Mouse (Mus musculus): ENCODE results near the gene Tuba1b. TPM values are rescaled to one million over a fixed set of nuclear protein-coding genes. Genes with fewer than 3 reads are reported as not detected.
"Not testable (repeated sequence)": the region's sequence is repeated elsewhere in the genome, so short reads cannot be mapped to it uniquely, and the experiment has no call there.

Tuba1b gene
- polyA plus RNA-seq, 1 experiment from 2014 or later: 1,411 TPM

DNA sequence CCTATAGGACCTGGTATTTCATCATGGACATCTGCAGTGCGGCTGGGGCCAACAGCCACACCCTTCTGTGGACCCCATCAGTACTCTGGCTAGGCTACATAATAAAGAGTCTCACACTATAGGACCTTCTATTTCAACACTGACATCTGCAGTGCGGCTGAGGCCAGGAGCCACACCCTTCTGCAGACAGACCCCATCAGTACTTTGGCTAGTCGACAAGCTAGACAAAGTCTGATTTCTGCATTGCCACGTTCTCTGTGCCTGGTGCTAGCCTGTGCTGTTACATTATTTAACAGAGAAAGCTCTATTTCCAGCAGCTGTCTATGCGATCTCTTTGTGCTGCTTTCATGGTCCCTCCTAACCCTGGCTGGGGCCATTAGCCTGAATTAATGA, 17.7 kb upstream of the Tuba1b start:
- 2% methylated on average over 5 of the region's 5 CpGs for WGBS
- no peaks in the 10 kb centered on the region for H3K9me3 ChIP-seq
- peak overlapping the region; percentile 79 for H3K4me3 ChIP-seq
- peak overlapping the region; percentile 99 for H3K27ac ChIP-seq (replicated peaks)
- no peaks in the 10 kb centered on the region for H3K27me3 ChIP-seq
- H3K9ac ChIP-seq: peak overlapping the region; percentile 98
- H3K36me3 ChIP-seq: peaks cover 9% of the 10 kb centered on the region
- H3K4me2 ChIP-seq: peak overlapping the region; percentile 57
- H3K4me1 ChIP-seq (replicated peaks): peaks cover 34% of the 10 kb centered on the region
- ATAC-seq (ENCODE audit: low FRiP score, low read depth): 0 out of 2 replicates have a peak, but pooled peaks have one; percentile 6

- Histone ChIP-seq H3K4me2 (peak overlapping the region; percentile 57), H3K9ac (peak overlapping the region; percentile 98), H3K4me1 (replicated peaks) (peaks cover 33% of the 10 kb centered on the region), H3K4me3 (peak overlapping the region; percentile 79), H3K27ac (replicated peaks) (peak overlapping the region; percentile 99)
- not testable (repeated sequence) for H3K36me3 ChIP-seq; H3K9me3 ChIP-seq; H3K27me3 ChIP-seq; ATAC-seq (ENCODE audit: low FRiP score, low read depth)
- 32% methylated on average over 11 of the region's 15 CpGs for WGBS
These were observed 17.0 kb upstream of the Tuba1b start for GRCm38 (mm10) chr15:98951122-98952062.

GRCm38 (mm10) chr15:98949607-98949892, 15.2 kb upstream of the Tuba1b start:
- Histone ChIP-seq H3K27me3 (no peaks in the 10 kb centered on the region), H3K4me3 (peak overlapping the region; percentile 41), H3K36me3 (peaks cover 9% of the 10 kb centered on the region), H3K9me3 (no peaks in the 10 kb centered on the region), H3K9ac (peak overlapping the region; percentile 54), H3K4me1 (replicated peaks) (peaks cover 27% of the 10 kb centered on the region), H3K27ac (replicated peaks) (peak overlapping the region; percentile 72), H3K4me2 (peak overlapping the region; percentile 79)
- no peak for ATAC-seq (ENCODE audit: low FRiP score, low read depth)
- 14% methylated on average over 3 of the region's 3 CpGs for WGBS

- Histone ChIP-seq H3K9me3 (no peaks in the 10 kb centered on the region), H3K4me3 (peak overlapping the region; percentile 41)
- no peak for ATAC-seq (ENCODE audit: low FRiP score, low read depth)
These were observed 14.7 kb upstream of the Tuba1b start for GRCm38 (mm10) chr15:98948857-98949606.

DNA sequence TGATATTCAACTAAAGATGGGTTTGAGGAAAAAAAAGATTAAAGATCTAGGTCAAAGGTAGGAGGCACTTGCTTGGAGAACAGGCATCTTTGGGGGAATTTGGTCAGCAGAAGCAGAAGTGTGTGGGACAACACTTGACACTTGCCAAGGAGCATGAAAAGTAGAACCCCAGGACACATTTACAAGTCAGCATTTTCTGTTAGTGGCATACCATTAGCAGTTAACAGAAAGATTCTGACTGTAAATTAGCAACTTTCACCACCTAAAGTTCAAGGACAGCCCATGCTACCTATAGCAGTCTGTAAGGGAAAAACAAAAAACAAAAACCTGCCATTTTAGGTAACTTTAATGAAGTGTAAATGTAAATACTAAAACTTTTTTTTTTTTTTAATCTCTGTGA, 14.0 kb upstream of the Tuba1b start:
- Histone ChIP-seq H3K9ac (peak overlapping the region; percentile 54), H3K9me3 (no peaks in the 10 kb centered on the region), H3K4me2 (peak overlapping the region; percentile 79), H3K27me3 (no peaks in the 10 kb centered on the region), H3K27ac (replicated peaks) (peak overlapping the region; percentile 72), H3K36me3 (peaks cover 9% of the 10 kb centered on the region), H3K4me3 (peak overlapping the region; percentile 41), H3K4me1 (replicated peaks) (peaks cover 27% of the 10 kb centered on the region)
- no peak for ATAC-seq (ENCODE audit: low FRiP score, low read depth)

More at GRCm38 (mm10) chr15:98948857-98949606, 14.7 kb upstream of the Tuba1b start:
- H3K36me3 ChIP-seq: peaks cover 9% of the 10 kb centered on the region
- H3K27ac ChIP-seq (replicated peaks): peak overlapping the region; percentile 72
- no peaks in the 10 kb centered on the region for H3K27me3 ChIP-seq
- peak overlapping the region; percentile 54 for H3K9ac ChIP-seq
- 36% methylated on average over 6 of the region's 6 CpGs for WGBS
- peaks cover 27% of the 10 kb centered on the region for H3K4me1 ChIP-seq (replicated peaks)
- peak overlapping the region; percentile 79 for H3K4me2 ChIP-seq

DNA sequence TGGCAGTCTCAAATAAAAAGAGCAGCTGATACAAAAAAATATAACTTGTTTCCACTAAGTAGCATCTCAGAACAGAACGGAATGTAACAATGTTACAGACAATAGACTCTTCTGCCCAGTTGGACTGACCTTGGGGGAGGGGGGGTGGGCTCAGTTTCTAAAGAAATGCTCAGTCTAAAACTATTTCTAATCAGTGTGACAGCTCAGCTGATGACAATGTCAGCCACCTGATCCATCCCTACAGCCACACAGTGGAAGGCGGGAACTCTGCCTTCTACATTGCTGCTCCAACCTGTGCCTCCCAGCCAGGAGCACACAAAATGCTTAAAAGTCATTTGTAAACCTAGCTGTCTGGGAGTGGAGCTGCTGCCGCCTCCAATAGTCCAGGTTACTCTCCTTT, 13.5 kb upstream of the Tuba1b start:
- Histone ChIP-seq H3K9me3 (no peaks in the 10 kb centered on the region), H3K9ac (peak overlapping the region; percentile 54), H3K27me3 (no peaks in the 10 kb centered on the region), H3K27ac (replicated peaks) (peak overlapping the region; percentile 72; the same call in 1 of the 2 replicates), H3K4me2 (peak overlapping the region; percentile 79), H3K36me3 (peaks cover 9% of the 10 kb centered on the region), H3K4me1 (replicated peaks) (peaks cover 27% of the 10 kb centered on the region), H3K4me3 (peak overlapping the region; percentile 41)
- ATAC-seq (ENCODE audit: low FRiP score, low read depth): no peak
- 22% methylated on average over 3 of the region's 3 CpGs for WGBS

DNA sequence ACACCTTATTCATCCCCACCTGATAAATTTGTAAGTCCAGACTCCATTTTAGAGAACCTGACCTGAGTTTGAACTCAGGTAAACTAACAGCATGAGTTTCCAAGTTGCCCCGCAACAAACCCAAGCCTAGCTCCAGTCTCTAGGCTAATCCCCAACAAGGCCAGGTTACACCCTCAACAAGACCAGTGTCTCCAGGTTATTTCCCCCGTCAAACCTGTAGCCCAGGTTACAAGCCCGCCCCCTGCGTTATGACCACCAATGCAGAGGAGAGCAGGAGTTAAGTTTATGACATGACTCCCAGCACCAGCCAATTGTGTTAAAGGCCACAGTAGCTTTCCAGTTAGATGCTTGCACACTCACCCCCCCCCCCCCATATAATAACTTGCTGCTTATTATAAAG, 8.8 kb upstream of the Tuba1b start:
- WGBS: 88% methylated on average over 4 of the region's 4 CpGs
- H3K36me3 ChIP-seq: no peaks in the 10 kb centered on the region
- no peaks in the 10 kb centered on the region for H3K27me3 ChIP-seq
- H3K4me2 ChIP-seq: no peak overlapping the region
- no peak overlapping the region for H3K27ac ChIP-seq (replicated peaks)
- H3K4me3 ChIP-seq: no peak overlapping the region
- no peak overlapping the region for H3K9ac ChIP-seq
- no peak for ATAC-seq (ENCODE audit: low FRiP score, low read depth)
- no peaks in the 10 kb centered on the region for H3K9me3 ChIP-seq
- H3K4me1 ChIP-seq (replicated peaks): peaks cover 11% of the 10 kb centered on the region

GRCm38 (mm10) chr15:98942081-98942480, 7.7 kb upstream of the Tuba1b start:
- no peak overlapping the region for H3K4me3 ChIP-seq
- no peak overlapping the region for H3K27ac ChIP-seq (replicated peaks)
- peaks cover 3% of the 10 kb centered on the region for H3K4me1 ChIP-seq (replicated peaks)
- no peaks in the 10 kb centered on the region for H3K36me3 ChIP-seq
- no peak overlapping the region for H3K9ac ChIP-seq
- no peak for ATAC-seq (ENCODE audit: low FRiP score, low read depth)
- no peaks in the 10 kb centered on the region for H3K27me3 ChIP-seq
- WGBS: 79% methylated on average over 4 of the region's 4 CpGs
- no peak overlapping the region for H3K4me2 ChIP-seq
- no peaks in the 10 kb centered on the region for H3K9me3 ChIP-seq

GRCm38 (mm10) chr15:98941539-98941938, 7.2 kb upstream of the Tuba1b start:
- Histone ChIP-seq H3K4me1 (replicated peaks) (no peaks in the 10 kb centered on the region), H3K36me3 (no peaks in the 10 kb centered on the region), H3K27ac (replicated peaks) (no peak overlapping the region), H3K9me3 (no peaks in the 10 kb centered on the region), H3K9ac (no peak overlapping the region), H3K27me3 (no peaks in the 10 kb centered on the region), H3K4me3 (no peak overlapping the region), H3K4me2 (no peak overlapping the region)
- ATAC-seq (ENCODE audit: low FRiP score, low read depth): no peak
- WGBS: 86% methylated on average over 2 of the region's 2 CpGs

- ATAC-seq (ENCODE audit: low FRiP score, low read depth): no peak
- H3K9ac ChIP-seq: no peak overlapping the region
- H3K36me3 ChIP-seq: no peaks in the 10 kb centered on the region
- H3K4me3 ChIP-seq: no peak overlapping the region
- no peaks in the 10 kb centered on the region for H3K27me3 ChIP-seq
- WGBS: 48% methylated on average over 10 of the region's 10 CpGs
- no peaks in the 10 kb centered on the region for H3K9me3 ChIP-seq
- 0 out of 2 replicates have a peak overlapping the region, but pooled peaks have one; percentile 34 for H3K27ac ChIP-seq (replicated peaks)
- H3K4me1 ChIP-seq (replicated peaks): peaks cover 2% of the 10 kb centered on the region; the same call in 1 of the 2 replicates
- no peak overlapping the region for H3K4me2 ChIP-seq
These were observed 6.5 kb upstream of the Tuba1b start for GRCm38 (mm10) chr15:98940816-98941215.

- Histone ChIP-seq H3K27me3 (no peaks in the 10 kb centered on the region), H3K4me1 (replicated peaks) (peaks cover 35% of the 10 kb centered on the region), H3K27ac (replicated peaks) (peak overlapping the region; percentile 99), H3K4me2 (peak overlapping the region; percentile 96), H3K9ac (peak overlapping the region; percentile 91), H3K4me3 (peak overlapping the region; percentile 81), H3K36me3 (0 out of 2 replicates have a peak, but pooled peaks cover 5% of the 10 kb centered on the region), H3K9me3 (no peaks in the 10 kb centered on the region)
- peak; percentile 87 for ATAC-seq (ENCODE audit: low FRiP score, low read depth)
- under 1% methylated on average over 35 of the region's 35 CpGs for WGBS
These were observed 540 bp downstream of the Tuba1b start for GRCm38 (mm10) chr15:98933833-98934216.
